Mouse (Mus musculus) CD4-positive, CD25-positive, alpha-beta regulatory T cell, adult 9 weeks (primary cell): ENCODE measurements around the gene Mta3. TPM values are rescaled to one million over a fixed set of nuclear protein-coding genes. Genes with fewer than 3 reads are reported as not detected.

Experiments used
- polyA plus RNA-seq: library from polyadenylated mRNA; unstranded; fragments of 100-300 nt; shearing (Covaris generic); gene quantifications from one replicate; pipeline ENCODE4 v1.2.1, GENCODE M21; 2017

The Mta3 gene
- 66.0 TPM for polyA plus RNA-seq

DNA sequence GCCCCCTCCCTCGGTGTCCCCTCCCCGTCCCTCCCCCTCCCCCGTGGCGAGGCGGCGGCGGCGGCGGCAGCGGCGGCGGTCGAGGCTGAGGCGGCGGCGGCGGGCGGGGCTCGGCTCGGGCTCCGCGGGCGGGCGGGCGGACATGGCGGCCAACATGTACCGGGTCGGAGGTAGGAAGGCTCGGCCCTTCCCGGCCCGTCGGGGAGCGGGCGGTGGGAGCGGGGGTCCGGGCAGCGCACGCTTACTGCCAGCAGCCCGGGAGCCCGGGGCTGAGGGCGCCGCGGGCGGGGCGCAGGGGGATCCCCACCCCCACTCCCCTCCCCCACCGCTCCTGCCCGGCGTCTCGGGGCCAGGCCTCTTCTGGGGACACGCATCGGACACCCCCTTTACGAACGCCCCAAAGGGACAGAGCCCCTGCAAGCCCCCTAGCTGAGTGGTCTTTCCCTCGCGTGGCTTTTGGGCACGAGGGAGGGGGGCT lies at the start of gene Mta3:
Gene Mta3, plus strand, starts transcription at position 48 of the 478 bp plus-strand sequence.

DNA sequence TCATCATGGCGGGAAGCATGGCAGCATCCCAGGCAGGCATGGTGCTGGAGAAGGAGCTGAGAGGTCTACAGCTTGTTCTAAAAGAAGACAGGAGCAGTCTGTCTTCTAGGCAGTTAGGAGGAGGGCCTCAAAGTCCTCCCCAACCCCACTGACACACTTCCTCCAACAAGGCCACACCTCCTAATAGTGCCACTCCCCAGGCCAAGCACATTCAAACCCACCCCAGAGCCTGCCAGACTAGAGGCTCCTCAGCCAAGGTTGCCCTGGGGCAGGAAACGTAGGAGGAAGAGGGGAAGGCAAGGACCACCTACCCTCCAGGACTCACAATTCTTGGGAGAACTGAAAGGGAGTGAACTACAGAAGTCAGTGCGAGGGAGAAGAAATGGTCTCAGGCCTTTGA lies 141.9 kb downstream of the Mta3 start, which contains the start of gene Haao:
Gene Haao, minus strand, starts transcription at position 149 of the 400 bp plus-strand sequence.

Other genes with a start within 250 kb of the Mta3 start
- gene Cox7a2l, start 188.8 kb upstream of the Mta3 start, polyA plus RNA-seq: 289 TPM
- gene Kcng3, start 74.3 kb upstream of the Mta3 start, polyA plus RNA-seq: not detected
- 1.4 TPM for gene Haao, start 141.8 kb downstream of the Mta3 start, polyA plus RNA-seq